Mouse (Mus musculus): ENCODE data around the gene Jpt2. TPM values are rescaled to one million over a fixed set of nuclear protein-coding genes. Genes with fewer than 3 reads are reported as not detected.
A peak's percentile ranks its signal among the peaks of the same experiment; 100 is the strongest.
"Not testable (repeated sequence)": the region's sequence is repeated elsewhere in the genome, so short reads cannot be mapped to it uniquely, and the experiment has no call there.

Jpt2 gene
- 186 and 189 TPM in 2 replicates for polyA plus RNA-seq (2015; fragmentation: Nextera tagmentation; extraction: Ambion mirVana)

- H3K36me3 ChIP-seq, result peaks cover 46% of the 10 kb centered on the region
- under 1% methylated on average over 59 of the region's 59 CpGs for WGBS
- peak within 1 kb of the TSS; percentile 87 for H3K27ac ChIP-seq
Measured at GRCm38 (mm10) chr17:24960135-24960851, at the start of gene Jpt2. TSS of gene Jpt2 (minus strand) at chr17:24960689.

GRCm38 (mm10) chr17:25007480-25007879 lies 47.0 kb upstream of the Jpt2 start:
- H3K27me3 ChIP-seq, result no peaks in the 10 kb centered on the region
- H3K36me3 ChIP-seq, result peaks cover 71% of the 10 kb centered on the region
- peaks cover under 1% of the 10 kb centered on the region; the same call in 1 of the 2 replicates for H3K4me1 ChIP-seq
- no peaks in the 10 kb centered on the region for H3K9me3 ChIP-seq
- no peak overlapping the region for H3K27ac ChIP-seq
- no peak overlapping the region for H3K4me3 ChIP-seq
- H3K4me2 ChIP-seq, result no peak overlapping the region
- H3K9ac ChIP-seq, result no peak overlapping the region
- ATAC-seq (ENCODE audit: borderline replicate concordance, extremely low read depth, low FRiP score, low TSS enrichment), result no peak

More at GRCm38 (mm10) chr17:24960135-24960851, at the start of gene Jpt2:
- Histone ChIP-seq H3K9ac (peak within 1 kb of the TSS; percentile 94), H3K27me3 (no peaks in the 10 kb centered on the region), H3K9me3 (no peaks in the 10 kb centered on the region), H3K4me1 (peaks cover 12% of the 10 kb centered on the region), H3K4me2 (peak within 1 kb of the TSS; percentile 77), H3K4me3 (peak within 1 kb of the TSS; percentile 100)
- ATAC-seq (ENCODE audit: borderline replicate concordance, extremely low read depth, low FRiP score, low TSS enrichment), result peak; percentile 100

GRCm38 (mm10) chr17:25005102-25005501 lies 44.6 kb upstream of the Jpt2 start:
- H3K4me2 ChIP-seq, result no peak overlapping the region
- no peaks in the 10 kb centered on the region for H3K9me3 ChIP-seq
- no peak for ATAC-seq (ENCODE audit: borderline replicate concordance, extremely low read depth, low FRiP score, low TSS enrichment)
- no peak overlapping the region for H3K27ac ChIP-seq
- H3K4me1 ChIP-seq, result no peaks in the 10 kb centered on the region
- WGBS, result 90% methylated on average over 3 of the region's 3 CpGs
- H3K36me3 ChIP-seq, result peaks cover 67% of the 10 kb centered on the region
- no peaks in the 10 kb centered on the region for H3K27me3 ChIP-seq
- H3K4me3 ChIP-seq, result no peak overlapping the region
- no peak overlapping the region for H3K9ac ChIP-seq

GRCm38 (mm10) chr17:24994721-24995120 lies 34.2 kb upstream of the Jpt2 start:
- Histone ChIP-seq H3K4me1 (no peaks in the 10 kb centered on the region), H3K36me3 (peaks cover 88% of the 10 kb centered on the region), H3K9ac (no peak overlapping the region), H3K27me3 (no peaks in the 10 kb centered on the region), H3K9me3 (no peaks in the 10 kb centered on the region), H3K4me2 (no peak overlapping the region), H3K27ac (no peak overlapping the region), H3K4me3 (no peak overlapping the region)
- 91% methylated on average over 6 of the region's 6 CpGs for WGBS
- ATAC-seq (ENCODE audit: borderline replicate concordance, extremely low read depth, low FRiP score, low TSS enrichment), result no peak

- 90% methylated on average over 6 of the region's 6 CpGs for WGBS
- no peak for ATAC-seq (ENCODE audit: borderline replicate concordance, extremely low read depth, low FRiP score, low TSS enrichment)
Measured at GRCm38 (mm10) chr17:24987221-24987620, 26.7 kb upstream of the Jpt2 start.

GRCm38 (mm10) chr17:24960852-24961715 lies 595 bp upstream of the Jpt2 start:
- no peaks in the 10 kb centered on the region for H3K9me3 ChIP-seq
- ATAC-seq (ENCODE audit: borderline replicate concordance, extremely low read depth, low FRiP score, low TSS enrichment), result peak; percentile 7; the same call in 1 of the 2 replicates
- H3K27ac ChIP-seq, result peak overlapping the region; percentile 57
- H3K36me3 ChIP-seq, result peaks cover 46% of the 10 kb centered on the region
- H3K4me2 ChIP-seq, result peak overlapping the region; percentile 77
- peak overlapping the region; percentile 100 for H3K4me3 ChIP-seq
- H3K4me1 ChIP-seq, result peaks cover 12% of the 10 kb centered on the region
- H3K9ac ChIP-seq, result peak overlapping the region; percentile 40
- WGBS, result 11% methylated on average over 21 of the region's 21 CpGs
- no peaks in the 10 kb centered on the region for H3K27me3 ChIP-seq

More at GRCm38 (mm10) chr17:24987221-24987620, 26.7 kb upstream of the Jpt2 start:
- Histone ChIP-seq H3K36me3 (peaks cover 88% of the 10 kb centered on the region), H3K27ac (no peak overlapping the region), H3K4me1 (no peaks in the 10 kb centered on the region), H3K4me3 (no peak overlapping the region), H3K4me2 (no peak overlapping the region), H3K9ac (no peak overlapping the region), H3K27me3 (no peaks in the 10 kb centered on the region), H3K9me3 (no peaks in the 10 kb centered on the region)

GRCm38 (mm10) chr17:24959371-24959770 lies 1.1 kb downstream of the Jpt2 start:
- ATAC-seq (ENCODE audit: borderline replicate concordance, extremely low read depth, low FRiP score, low TSS enrichment), result no peak
- no peaks in the 10 kb centered on the region for H3K27me3 ChIP-seq
- peak overlapping the region; percentile 100 for H3K4me3 ChIP-seq
- H3K4me1 ChIP-seq, result peaks cover 12% of the 10 kb centered on the region
- peak overlapping the region; percentile 77 for H3K4me2 ChIP-seq
- 32% methylated on average over 8 of the region's 8 CpGs for WGBS
- H3K9ac ChIP-seq, result peak overlapping the region; percentile 94
- no peaks in the 10 kb centered on the region for H3K9me3 ChIP-seq
- no peak overlapping the region for H3K27ac ChIP-seq
- H3K36me3 ChIP-seq, result peaks cover 46% of the 10 kb centered on the region

- WGBS, result 87% methylated on average over 2 of the region's 2 CpGs
- H3K4me3 ChIP-seq, result no peak overlapping the region
- H3K4me1 ChIP-seq, result no peaks in the 10 kb centered on the region
- no peak overlapping the region for H3K9ac ChIP-seq
- ATAC-seq (ENCODE audit: borderline replicate concordance, extremely low read depth, low FRiP score, low TSS enrichment), result no peak
- no peaks in the 10 kb centered on the region for H3K9me3 ChIP-seq
- H3K4me2 ChIP-seq, result no peak overlapping the region
- H3K36me3 ChIP-seq, result peaks cover 65% of the 10 kb centered on the region
- H3K27me3 ChIP-seq, result no peaks in the 10 kb centered on the region
- no peak overlapping the region for H3K27ac ChIP-seq
Measured at GRCm38 (mm10) chr17:24953291-24953690, 7.2 kb downstream of the Jpt2 start.

- Histone ChIP-seq H3K4me3 (no peak overlapping the region), H3K4me1 (no peaks in the 10 kb centered on the region), H3K36me3 (peaks cover 79% of the 10 kb centered on the region), H3K9ac (no peak overlapping the region), H3K4me2 (no peak overlapping the region), H3K27ac (no peak overlapping the region), H3K27me3 (no peaks in the 10 kb centered on the region), H3K9me3 (no peaks in the 10 kb centered on the region)
- ATAC-seq (ENCODE audit: borderline replicate concordance, extremely low read depth, low FRiP score, low TSS enrichment), result no peak
- WGBS, result 85% methylated on average over 2 of the region's 2 CpGs
Measured at GRCm38 (mm10) chr17:24950671-24951070, 9.8 kb downstream of the Jpt2 start.

GRCm38 (mm10) chr17:24948204-24948603 lies 12.3 kb downstream of the Jpt2 start:
- Histone ChIP-seq H3K4me2 (no peak overlapping the region), H3K27ac (no peak overlapping the region), H3K27me3 (no peaks in the 10 kb centered on the region), H3K9me3 (no peaks in the 10 kb centered on the region), H3K36me3 (peaks cover 75% of the 10 kb centered on the region), H3K4me3 (no peak overlapping the region), H3K9ac (no peak overlapping the region), H3K4me1 (no peaks in the 10 kb centered on the region)
- no peak for ATAC-seq (ENCODE audit: borderline replicate concordance, extremely low read depth, low FRiP score, low TSS enrichment)
- WGBS, result 94% methylated on average over 5 of the region's 5 CpGs

- not testable (repeated sequence) for H3K27me3 ChIP-seq; H3K9me3 ChIP-seq; H3K4me1 ChIP-seq; H3K27ac ChIP-seq; ATAC-seq (ENCODE audit: borderline replicate concordance, extremely low read depth, low FRiP score, low TSS enrichment); H3K4me2 ChIP-seq; H3K9ac ChIP-seq; H3K4me3 ChIP-seq
- peaks cover 44% of the 10 kb centered on the region for H3K36me3 ChIP-seq
- 77% methylated on average over 1 of the region's 1 CpGs for whole genome bisulfite sequencing
Measured at GRCm38 (mm10) chr17:24943589-24943988, 16.9 kb downstream of the Jpt2 start.

GRCm38 (mm10) chr17:24943036-24943435 lies 17.5 kb downstream of the Jpt2 start:
- H3K4me3 ChIP-seq, result no peak overlapping the region
- no peaks in the 10 kb centered on the region for H3K4me1 ChIP-seq
- no peak overlapping the region for H3K27ac ChIP-seq
- H3K36me3 ChIP-seq, result peaks cover 39% of the 10 kb centered on the region
- no peak overlapping the region for H3K4me2 ChIP-seq
- no peak overlapping the region for H3K9ac ChIP-seq
- no peaks in the 10 kb centered on the region for H3K9me3 ChIP-seq
- ATAC-seq (ENCODE audit: borderline replicate concordance, extremely low read depth, low FRiP score, low TSS enrichment), result no peak
- 85% methylated on average over 7 of the region's 7 CpGs for WGBS
- no peaks in the 10 kb centered on the region for H3K27me3 ChIP-seq
